Mouse (Mus musculus) lung, embryonic 14.5 days (tissue): ENCODE measurements around the gene Smurf1. TPM values are rescaled to one million over a fixed set of nuclear protein-coding genes. Genes with fewer than 3 reads are reported as not detected.

Experiments
- ATAC-seq: fragments of 200-750 bp; cut with Nextera tagmentation; 2 replicates; pipeline ENCODE4 v1.8.0; 2017; ENCODE audit warnings: mild to moderate bottlenecking, moderate TSS enrichment, moderate library complexity; ENCODE audit not compliant: insufficient read depth
- DNase-seq: peaks from one replicate; pipeline ENCODE4 v3.0.0-alpha.2; 2015
- H3K27ac ChIP-seq: fragments of 300-500 bp; sonication (generic); 2 replicates; pipeline ENCODE4 v1.5.1; 2014; ENCODE audit warnings: low read depth, mild to moderate bottlenecking, moderate library complexity
- H3K27me3 ChIP-seq: fragments of 300-500 bp; sonication (generic); 2 replicates; pipeline ENCODE4 v1.6.1; 2014; ENCODE audit warnings: low read length, control low read depth; ENCODE audit not compliant: insufficient read depth
- H3K36me3 ChIP-seq: fragments of 300-500 bp; sonication (generic); 2 replicates; pipeline ENCODE4 v1.6.1; 2014; ENCODE audit warnings: control low read depth; ENCODE audit not compliant: insufficient read depth
- H3K4me1 ChIP-seq: fragments of 300-500 bp; sonication (generic); 2 replicates; pipeline ENCODE4 v1.6.1; 2014; ENCODE audit warnings: antibody characterized with exemption, control low read depth; ENCODE audit not compliant: insufficient read depth
- H3K4me2 ChIP-seq: fragments of 300-500 bp; sonication (generic); 2 replicates; pipeline ENCODE4 v1.6.1; 2014; ENCODE audit warnings: mild to moderate bottlenecking
- H3K4me3 ChIP-seq: fragments of 300-500 bp; sonication (generic); 2 replicates; pipeline ENCODE4 v1.5.1; 2014; ENCODE audit warnings: low read depth, low read length
- H3K9ac ChIP-seq: fragments of 300-500 bp; sonication (generic); 2 replicates; pipeline ENCODE4 v1.6.1; 2014
- H3K9me3 ChIP-seq: fragments of 300-500 bp; sonication (generic); 2 replicates; pipeline ENCODE4 v1.6.1; 2016; ENCODE audit warnings: low read depth, low read length, control low read depth
- CTCF ChIP-seq: IDR thresholded peaks from 2 replicates; pipeline ENCODE4 v1.5.1; 2016; ENCODE audit warnings: antibody characterized with exemption, low read depth
- WGBS: fragments of 180-500 bp; shearing (Covaris S2); extraction: QIAGEN DNeasy Blood & Tissue Kit; methylation state at CpG from one replicate; pipeline ENCODE4 v1.1.7; 2014; 5-methylcytosine and 5-hydroxymethylcytosine counted together
- polyA plus RNA-seq: library from polyadenylated mRNA; unstranded; fragments of >200 nt; fragmentation: Nextera tagmentation; extraction: Ambion mirVana; gene quantifications from 2 replicates; pipeline ENCODE4 v1.2.1, GENCODE M21; 2014

The Smurf1 gene
- polyA plus RNA-seq, 1 experiment from 2014 or later, result 28.3 TPM

- Histone ChIP-seq H3K9ac (no peak overlapping the region), H3K27ac (no peak overlapping the region), H3K4me3 (no peak overlapping the region), H3K36me3 (peaks cover 13% of the 10 kb centered on the region; the same call in 1 of the 2 replicates), H3K9me3 (no peaks in the 10 kb centered on the region), H3K4me2 (no peak overlapping the region), H3K4me1 (no peaks in the 10 kb centered on the region), H3K27me3 (no peaks in the 10 kb centered on the region)
- 58% methylated on average over 12 of the region's 12 CpGs for WGBS
- no peak for DNase-seq
- TF ChIP-seq CTCF, result no peak
- no peak for ATAC-seq
Observed at GRCm38 (mm10) chr5:144904356-144905134, 61.1 kb downstream of the Smurf1 start.

GRCm38 (mm10) chr5:144901791-144902190 is 63.9 kb downstream of the Smurf1 start:
- WGBS, result 76% methylated on average over 10 of the region's 10 CpGs
- no peak for TF ChIP-seq CTCF
- DNase-seq, result no peak
- H3K4me1 ChIP-seq, result no peaks in the 10 kb centered on the region
- H3K36me3 ChIP-seq, result peaks cover 34% of the 10 kb centered on the region; the same call in 1 of the 2 replicates
- H3K4me2 ChIP-seq, result no peak overlapping the region
- H3K4me3 ChIP-seq, result no peak overlapping the region
- no peaks in the 10 kb centered on the region for H3K9me3 ChIP-seq
- no peak overlapping the region; the same call in 1 of the 2 replicates for H3K27ac ChIP-seq
- no peak overlapping the region for H3K9ac ChIP-seq
- H3K27me3 ChIP-seq, result no peaks in the 10 kb centered on the region
- no peak for ATAC-seq

- H3K4me3 ChIP-seq, result no peak overlapping the region
- no peaks in the 10 kb centered on the region for H3K9me3 ChIP-seq
- no peak overlapping the region for H3K9ac ChIP-seq
- H3K27ac ChIP-seq, result no peak overlapping the region
- H3K4me1 ChIP-seq, result no peaks in the 10 kb centered on the region
- no peaks in the 10 kb centered on the region for H3K27me3 ChIP-seq
- WGBS, result 90% methylated on average over 7 of the region's 7 CpGs
- H3K36me3 ChIP-seq, result peaks cover 41% of the 10 kb centered on the region
- ATAC-seq, result no peak
- DNase-seq, result no peak
- H3K4me2 ChIP-seq, result no peak overlapping the region
- no peak for TF ChIP-seq CTCF
Observed at GRCm38 (mm10) chr5:144901035-144901434, 64.6 kb downstream of the Smurf1 start.

- no peak overlapping the region for H3K27ac ChIP-seq
- no peak for DNase-seq
Observed at GRCm38 (mm10) chr5:144898448-144899052, 67.1 kb downstream of the Smurf1 start.

GRCm38 (mm10) chr5:144897881-144898280 is 67.8 kb downstream of the Smurf1 start:
- no peak for ATAC-seq
- H3K27me3 ChIP-seq, result no peaks in the 10 kb centered on the region
- H3K9ac ChIP-seq, result no peak overlapping the region
- TF ChIP-seq CTCF, result no peak
- no peak overlapping the region for H3K27ac ChIP-seq
- 71% methylated on average over 7 of the region's 7 CpGs for WGBS
- no peaks in the 10 kb centered on the region for H3K4me1 ChIP-seq
- no peak for DNase-seq
- H3K4me2 ChIP-seq, result no peak overlapping the region
- H3K36me3 ChIP-seq, result peaks cover 59% of the 10 kb centered on the region
- H3K9me3 ChIP-seq, result no peaks in the 10 kb centered on the region
- H3K4me3 ChIP-seq, result no peak overlapping the region

More at GRCm38 (mm10) chr5:144898448-144899052, 67.1 kb downstream of the Smurf1 start:
- Histone ChIP-seq H3K9ac (no peak overlapping the region), H3K4me1 (no peaks in the 10 kb centered on the region), H3K4me2 (no peak overlapping the region), H3K9me3 (no peaks in the 10 kb centered on the region), H3K27me3 (no peaks in the 10 kb centered on the region), H3K36me3 (peaks cover 54% of the 10 kb centered on the region), H3K4me3 (no peak overlapping the region)
- WGBS, result 37% methylated on average over 7 of the region's 7 CpGs
- ATAC-seq, result no peak
- TF ChIP-seq CTCF, result no peak

- Histone ChIP-seq H3K27me3 (no peaks in the 10 kb centered on the region), H3K4me3 (no peak overlapping the region), H3K9me3 (no peaks in the 10 kb centered on the region), H3K4me2 (no peak overlapping the region), H3K4me1 (no peaks in the 10 kb centered on the region), H3K9ac (no peak overlapping the region), H3K36me3 (peaks cover 76% of the 10 kb centered on the region), H3K27ac (no peak overlapping the region)
- no peak for TF ChIP-seq CTCF
- 89% methylated on average over 11 of the region's 11 CpGs for WGBS
- no peak for DNase-seq
- no peak for ATAC-seq
Observed at GRCm38 (mm10) chr5:144891276-144891675, 74.4 kb downstream of the Smurf1 start.

DNA sequence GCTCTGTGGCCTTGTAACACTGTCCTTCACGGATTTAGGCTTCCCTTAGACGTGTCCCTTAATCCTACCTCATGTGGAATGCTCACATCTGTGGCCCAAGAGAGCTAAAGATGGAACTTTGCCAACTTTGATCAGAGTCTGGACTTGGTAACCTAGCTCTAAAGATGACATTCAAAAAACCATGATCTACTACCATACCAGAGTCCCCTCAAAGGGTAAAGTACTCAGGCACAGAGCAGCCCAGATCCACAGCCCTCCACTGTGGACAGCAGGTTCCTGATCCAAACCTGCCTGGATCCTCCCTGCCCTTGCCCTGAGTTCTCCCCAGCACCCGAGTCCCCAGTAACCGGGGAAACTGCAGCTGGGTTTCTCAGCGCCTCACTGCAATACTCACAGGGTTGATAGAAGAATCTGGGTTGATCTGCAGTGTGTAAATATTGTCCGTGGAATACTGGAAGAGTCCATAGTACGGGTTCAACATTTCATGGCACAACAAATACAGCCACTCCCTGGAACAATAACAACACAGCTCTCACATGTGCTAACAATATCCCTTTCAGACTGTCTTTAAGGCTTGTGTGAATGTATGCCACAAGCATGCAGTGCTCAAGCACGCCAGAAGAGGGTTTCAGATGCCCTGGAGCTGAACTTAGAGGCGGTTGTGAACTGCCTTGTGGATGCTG is 79.5 kb downstream of the Smurf1 start:
- no peaks in the 10 kb centered on the region for H3K9me3 ChIP-seq
- H3K4me2 ChIP-seq, result no peak overlapping the region
- WGBS, result 92% methylated on average over 9 of the region's 9 CpGs
- H3K9ac ChIP-seq, result no peak overlapping the region
- H3K36me3 ChIP-seq, result peaks cover 87% of the 10 kb centered on the region
- H3K27me3 ChIP-seq, result no peaks in the 10 kb centered on the region
- TF ChIP-seq CTCF, result no peak
- no peak for ATAC-seq
- H3K4me1 ChIP-seq, result no peaks in the 10 kb centered on the region
- H3K4me3 ChIP-seq, result no peak overlapping the region
- DNase-seq, result no peak
- no peak overlapping the region for H3K27ac ChIP-seq
